Mouse (Mus musculus): Measurements from ENCODE around the gene Garnl3. TPM values are rescaled to one million over a fixed set of nuclear protein-coding genes. Genes with fewer than 3 reads are reported as not detected.
"Not testable (repeated sequence)": the region's sequence is repeated elsewhere in the genome, so short reads cannot be mapped to it uniquely, and the experiment has no call there.

Gene Garnl3
- total RNA-seq, 2 experiments from 2014 or later = 11.6 to 15.3 TPM

GRCm38 (mm10) chr2:33156283-33156781 is 24.9 kb upstream of the Garnl3 start:
- no peak for DNase-seq

- DNase-seq = peak; percentile 65 to 74
Measured at GRCm38 (mm10) chr2:33154751-33155372, 23.4 kb upstream of the Garnl3 start.

GRCm38 (mm10) chr2:33146994-33147393 is 15.5 kb upstream of the Garnl3 start:
- peak in 1 of 2 experiments; percentile 28 for DNase-seq

GRCm38 (mm10) chr2:33143292-33143691 is 11.8 kb upstream of the Garnl3 start:
- no peak for DNase-seq

GRCm38 (mm10) chr2:33138491-33138890 is 7.0 kb upstream of the Garnl3 start:
- DNase-seq = no peak

GRCm38 (mm10) chr2:33137731-33138130 is 6.3 kb upstream of the Garnl3 start:
- no peak for DNase-seq

- no peak for DNase-seq
Measured at GRCm38 (mm10) chr2:33137244-33137643, 5.8 kb upstream of the Garnl3 start.

- no peak for DNase-seq
Measured at GRCm38 (mm10) chr2:33136366-33136765, 4.9 kb upstream of the Garnl3 start.

GRCm38 (mm10) chr2:33134766-33135490 is 3.5 kb upstream of the Garnl3 start:
- no peak for DNase-seq

- no peak for DNase-seq
Measured at GRCm38 (mm10) chr2:33132306-33132705, 852 bp upstream of the Garnl3 start.

- DNase-seq = peak; percentile 98 to 99
Measured at GRCm38 (mm10) chr2:33130526-33131483, 649 bp downstream of the Garnl3 start.

GRCm38 (mm10) chr2:33130141-33130525 is 1.3 kb downstream of the Garnl3 start:
- no peak for DNase-seq

GRCm38 (mm10) chr2:33129696-33130095 is 1.8 kb downstream of the Garnl3 start:
- peak in 1 of 2 experiments; percentile 19 for DNase-seq

GRCm38 (mm10) chr2:33129005-33129404 is 2.4 kb downstream of the Garnl3 start:
- DNase-seq = no peak

GRCm38 (mm10) chr2:33127271-33127670 is 4.2 kb downstream of the Garnl3 start:
- DNase-seq = no peak

GRCm38 (mm10) chr2:33122856-33123255 is 8.6 kb downstream of the Garnl3 start:
- no peak for DNase-seq

- no peak for DNase-seq
Measured at GRCm38 (mm10) chr2:33100536-33100935, 30.9 kb downstream of the Garnl3 start.

GRCm38 (mm10) chr2:33097326-33097725 is 34.1 kb downstream of the Garnl3 start:
- DNase-seq = not testable (repeated sequence)

- DNase-seq = no peak
Measured at GRCm38 (mm10) chr2:33095221-33095671, 36.2 kb downstream of the Garnl3 start.

GRCm38 (mm10) chr2:33090620-33091520 is 40.6 kb downstream of the Garnl3 start:
- no peak for DNase-seq

GRCm38 (mm10) chr2:33090033-33090400 is 41.4 kb downstream of the Garnl3 start:
- not testable (repeated sequence) for DNase-seq

Measured in adrenal gland, postnatal 36 days (tissue).